Mouse (Mus musculus) erythroid progenitor cell, adult 5-6 weeks (primary cell): Measurements from ENCODE around the gene Efcab5. TPM values are rescaled to one million over a fixed set of nuclear protein-coding genes. Genes with fewer than 3 reads are reported as not detected.
"Not testable (repeated sequence)": the region's sequence is repeated elsewhere in the genome, so short reads cannot be mapped to it uniquely, and the experiment has no call there.

ENCODE experiments used
- ATAC-seq: replicated peaks from 2 replicates; pipeline ENCODE4 v1.8.0; 2016; ENCODE audit warnings: moderate number of reproducible peaks, mild to moderate bottlenecking, moderate TSS enrichment, inconsistent platforms; ENCODE audit not compliant: poor library complexity, low FRiP score, severe bottlenecking
- total RNA-seq, 2 experiments: library from RNA; stranded (forward) in 1 of 2; stranded (reverse) in 1 of 2; fragments of 150-400 nt in 1 of 2; fragments of 186-747, 209-891 nt in 1 of 2; gene quantifications; 2 replicates each; pipeline versions ENCODE4 v1.2.3 to v1.2.4; 2015 to 2017; ENCODE audit warnings: low replicate concordance in 2 of 2

Efcab5 gene
- total RNA-seq, 2 experiments from 2014 or later: 5.1 to 5.4 TPM

GRCm38 (mm10) chr11:77181528-77181927 is 7.2 kb downstream of the Efcab5 start:
- ATAC-seq: no peak

GRCm38 (mm10) chr11:77180886-77181285 is 7.9 kb downstream of the Efcab5 start:
- ATAC-seq: no peak

GRCm38 (mm10) chr11:77179771-77180170 is 9.0 kb downstream of the Efcab5 start:
- no peak for ATAC-seq

- no peak for ATAC-seq
Observed at GRCm38 (mm10) chr11:77174531-77174930, 14.2 kb downstream of the Efcab5 start.

GRCm38 (mm10) chr11:77173731-77174130 is 15.0 kb downstream of the Efcab5 start:
- no peak for ATAC-seq

GRCm38 (mm10) chr11:77160744-77161143 is 28.0 kb downstream of the Efcab5 start:
- no peak for ATAC-seq

- ATAC-seq: no peak
Observed at GRCm38 (mm10) chr11:77160341-77160740, 28.4 kb downstream of the Efcab5 start.

GRCm38 (mm10) chr11:77154214-77154613 is 34.6 kb downstream of the Efcab5 start:
- ATAC-seq: no peak

GRCm38 (mm10) chr11:77150806-77151205 is 38.0 kb downstream of the Efcab5 start:
- no peak for ATAC-seq

GRCm38 (mm10) chr11:77149783-77150630 is 38.8 kb downstream of the Efcab5 start:
- not testable (repeated sequence) for ATAC-seq

- ATAC-seq: no peak
Observed at GRCm38 (mm10) chr11:77148774-77149173, 40.0 kb downstream of the Efcab5 start.

GRCm38 (mm10) chr11:77147753-77148152 is 41.0 kb downstream of the Efcab5 start:
- ATAC-seq: no peak

- ATAC-seq: no peak
Observed at GRCm38 (mm10) chr11:77145423-77145822, 43.3 kb downstream of the Efcab5 start.

GRCm38 (mm10) chr11:77141938-77142337 is 46.8 kb downstream of the Efcab5 start:
- ATAC-seq: no peak

- no peak for ATAC-seq
Observed at GRCm38 (mm10) chr11:77139976-77140375, 48.8 kb downstream of the Efcab5 start.

- no peak for ATAC-seq
Observed at GRCm38 (mm10) chr11:77133450-77133849, 55.3 kb downstream of the Efcab5 start.

GRCm38 (mm10) chr11:77132580-77132979 is 56.2 kb downstream of the Efcab5 start:
- ATAC-seq: no peak

GRCm38 (mm10) chr11:77128562-77128961 is 60.2 kb downstream of the Efcab5 start:
- no peak for ATAC-seq

GRCm38 (mm10) chr11:77111141-77111540 is 77.6 kb downstream of the Efcab5 start:
- no peak for ATAC-seq

- no peak for ATAC-seq
Observed at GRCm38 (mm10) chr11:77108442-77108841, 80.3 kb downstream of the Efcab5 start.

GRCm38 (mm10) chr11:77107872-77108271 is 80.9 kb downstream of the Efcab5 start:
- ATAC-seq: not testable (repeated sequence)

GRCm38 (mm10) chr11:77106961-77107360 is 81.8 kb downstream of the Efcab5 start:
- no peak for ATAC-seq
